Mouse (Mus musculus) stomach, postnatal 0 days (tissue): Measurements from ENCODE around the gene Thoc2. TPM values are rescaled to one million over a fixed set of nuclear protein-coding genes. Genes with fewer than 3 reads are reported as not detected.

Source experiments
- ATAC-seq: fragments of 200-750 bp; cut with Nextera tagmentation; 2 replicates; pipeline ENCODE4 v1.8.0; 2017; ENCODE audit not compliant: low FRiP score, low TSS enrichment
- DNase-seq: peaks from one replicate; pipeline ENCODE4 v3.0.0-alpha.2; 2016; ENCODE audit warnings: low spot score
- H3K27ac ChIP-seq: fragments of 300-500 bp; sonication (generic); replicated peaks from 2 replicates; pipeline ENCODE4 v1.5.1; 2014; ENCODE audit warnings: mild to moderate bottlenecking, control low read depth
- H3K27me3 ChIP-seq: fragments of 300-500 bp; sonication (generic); 2 replicates; pipeline ENCODE4 v1.6.1; 2014; ENCODE audit warnings: low read length; ENCODE audit not compliant: control insufficient read depth, insufficient read depth
- H3K36me3 ChIP-seq: fragments of 300-500 bp; sonication (generic); 2 replicates; pipeline ENCODE4 v1.6.1; 2014; ENCODE audit warnings: low read length, mixed read lengths; ENCODE audit not compliant: control insufficient read depth, insufficient read depth
- H3K4me1 ChIP-seq: fragments of 300-500 bp; sonication (generic); replicated peaks from 2 replicates; pipeline ENCODE4 v1.6.1; 2014; ENCODE audit warnings: antibody characterized with exemption; ENCODE audit not compliant: control insufficient read depth, insufficient read depth
- H3K4me2 ChIP-seq: fragments of 300-500 bp; sonication (generic); replicated peaks from 2 replicates; pipeline ENCODE4 v1.6.1; 2014; ENCODE audit warnings: low read depth, mild to moderate bottlenecking, control low read depth, moderate library complexity
- H3K4me3 ChIP-seq: fragments of 300-500 bp; sonication (generic); 2 replicates; pipeline ENCODE4 v1.5.1; 2014; ENCODE audit warnings: low read depth, low read length, control low read depth
- H3K9ac ChIP-seq: fragments of 300-500 bp; sonication (generic); 2 replicates; pipeline ENCODE4 v1.6.1; 2014; ENCODE audit warnings: mild to moderate bottlenecking, low read length, control low read depth, mixed read lengths
- H3K9me3 ChIP-seq: fragments of 300-500 bp; sonication (generic); 2 replicates; pipeline ENCODE4 v1.6.1; 2016; ENCODE audit warnings: low read length; ENCODE audit not compliant: control insufficient read depth
- CTCF ChIP-seq: IDR thresholded peaks from 2 replicates; pipeline ENCODE4 v1.5.1; 2016; ENCODE audit warnings: antibody characterized with exemption, low read depth, mild to moderate bottlenecking, moderate library complexity
- EP300 ChIP-seq: optimal IDR thresholded peaks from 2 replicates; pipeline ENCODE3; 2016; ENCODE audit warnings: antibody characterized with exemption
- WGBS: fragments of 180-500 bp; shearing (Covaris S2); extraction: QIAGEN DNeasy Blood & Tissue Kit; methylation state at CpG from one replicate; pipeline ENCODE4 v1.1.7; 2014; 5-methylcytosine and 5-hydroxymethylcytosine counted together
- microRNA-seq: library from miRNA; unstranded; fragments of <30 nt; microRNA quantifications from one replicate; pipeline ENCODE4, GENCODE M21; 2016
- polyA plus RNA-seq: library from polyadenylated mRNA; unstranded; fragments of >200 nt; fragmentation: Nextera tagmentation; extraction: Ambion mirVana; gene quantifications from 2 replicates; pipeline ENCODE4 v1.2.1, GENCODE M21; 2015

The Thoc2 gene
- polyA plus RNA-seq, 1 experiment from 2014 or later, result 39.6 TPM

- WGBS, result 75% methylated on average over 2 of the region's 2 CpGs
- TF ChIP-seq EP300 (no peak), CTCF (no peak)
- no peaks in the 10 kb centered on the region for H3K36me3 ChIP-seq
- no peak overlapping the region for H3K4me2 ChIP-seq
- ATAC-seq (no peak), DNase-seq (no peak)
- H3K4me3 ChIP-seq, result no peak overlapping the region
- no peak overlapping the region for H3K27ac ChIP-seq
- H3K4me1 ChIP-seq, result no peaks in the 10 kb centered on the region
- no peaks in the 10 kb centered on the region for H3K27me3 ChIP-seq
- no peak overlapping the region for H3K9ac ChIP-seq
- H3K9me3 ChIP-seq, result no peaks in the 10 kb centered on the region
Measured at GRCm38 (mm10) chrX:41876581-41876980, 43.9 kb downstream of the Thoc2 start.

DNA sequence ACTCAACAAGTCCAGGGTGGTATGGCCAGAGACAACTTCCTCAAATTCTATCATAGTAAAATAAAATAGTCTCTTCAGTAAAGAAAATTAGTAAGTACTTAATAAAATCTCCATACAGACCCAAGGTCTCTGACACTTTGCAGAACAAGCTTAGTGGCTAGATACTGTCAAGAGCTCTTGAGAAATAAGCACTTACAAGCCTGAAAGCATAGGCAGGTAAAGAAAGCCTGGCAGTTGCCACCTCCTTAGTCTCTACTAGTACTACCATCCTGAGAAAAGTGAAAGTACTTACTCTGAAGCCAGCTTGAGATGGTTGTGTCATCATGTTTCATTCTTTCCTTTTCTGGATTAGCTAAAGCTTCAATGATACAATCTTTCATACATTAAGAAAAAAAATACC lies 82.7 kb downstream of the Thoc2 start:
- no peaks in the 10 kb centered on the region for H3K36me3 ChIP-seq
- no peak overlapping the region for H3K27ac ChIP-seq
- no peaks in the 10 kb centered on the region for H3K4me1 ChIP-seq
- H3K27me3 ChIP-seq, result no peaks in the 10 kb centered on the region
- H3K9ac ChIP-seq, result no peak overlapping the region
- H3K9me3 ChIP-seq, result no peaks in the 10 kb centered on the region
- no peak overlapping the region for H3K4me2 ChIP-seq
- TF ChIP-seq EP300 (no peak), CTCF (no peak)
- ATAC-seq (no peak), DNase-seq (no peak)
- H3K4me3 ChIP-seq, result no peak overlapping the region

- H3K4me1 ChIP-seq, result no peaks in the 10 kb centered on the region
- TF ChIP-seq EP300, result no peak
- TF ChIP-seq CTCF, result no peak
- no peak overlapping the region for H3K27ac ChIP-seq
- no peak overlapping the region for H3K4me3 ChIP-seq
- DNase-seq, result no peak
- no peaks in the 10 kb centered on the region for H3K36me3 ChIP-seq
- ATAC-seq, result no peak
- H3K9me3 ChIP-seq, result no peaks in the 10 kb centered on the region
- H3K27me3 ChIP-seq, result no peaks in the 10 kb centered on the region
- no peak overlapping the region for H3K4me2 ChIP-seq
- H3K9ac ChIP-seq, result no peak overlapping the region
Measured at GRCm38 (mm10) chrX:41805592-41805991, 114.9 kb downstream of the Thoc2 start.

GRCm38 (mm10) chrX:41793303-41793702 lies 127.2 kb downstream of the Thoc2 start:
- ATAC-seq, result no peak

More at GRCm38 (mm10) chrX:41793303-41793702, 127.2 kb downstream of the Thoc2 start:
- Histone ChIP-seq H3K27ac (no peak overlapping the region), H3K27me3 (no peaks in the 10 kb centered on the region), H3K36me3 (no peaks in the 10 kb centered on the region), H3K9ac (no peak overlapping the region), H3K4me2 (no peak overlapping the region), H3K4me1 (no peaks in the 10 kb centered on the region), H3K4me3 (no peak overlapping the region), H3K9me3 (no peaks in the 10 kb centered on the region)
- WGBS, result 90% methylated on average over 6 of the region's 6 CpGs
- TF ChIP-seq EP300 (no peak), CTCF (no peak)
- no peak for DNase-seq

Small RNA genes within 50 kb of the gene (microRNA-seq; reads per million reads assigned to microRNA genes)
- gene Gm44490, result not detected

Other genes starting within 250 kb of the Thoc2 start
- gene Xiap, start 139.0 kb upstream of the Thoc2 start, polyA plus RNA-seq, result 7.5 and 7.6 TPM in 2 replicates
- gene Stag2, start 228.6 kb upstream of the Thoc2 start, polyA plus RNA-seq, result 14.3 and 14.6 TPM in 2 replicates